Mouse (Mus musculus) regulatory T cell (primary cell): ENCODE results near the gene 1700069L16Rik.

Experiments used
- in situ Hi-C: fragments of 300-600 bp; cut with MboI, MseI; formaldehyde crosslinking; loops from one replicate; pipeline ENCODE4 v1.15.1; 2025; ENCODE audit warnings: high pct_unique_total_duplicates

1700069L16Rik gene

DNA sequence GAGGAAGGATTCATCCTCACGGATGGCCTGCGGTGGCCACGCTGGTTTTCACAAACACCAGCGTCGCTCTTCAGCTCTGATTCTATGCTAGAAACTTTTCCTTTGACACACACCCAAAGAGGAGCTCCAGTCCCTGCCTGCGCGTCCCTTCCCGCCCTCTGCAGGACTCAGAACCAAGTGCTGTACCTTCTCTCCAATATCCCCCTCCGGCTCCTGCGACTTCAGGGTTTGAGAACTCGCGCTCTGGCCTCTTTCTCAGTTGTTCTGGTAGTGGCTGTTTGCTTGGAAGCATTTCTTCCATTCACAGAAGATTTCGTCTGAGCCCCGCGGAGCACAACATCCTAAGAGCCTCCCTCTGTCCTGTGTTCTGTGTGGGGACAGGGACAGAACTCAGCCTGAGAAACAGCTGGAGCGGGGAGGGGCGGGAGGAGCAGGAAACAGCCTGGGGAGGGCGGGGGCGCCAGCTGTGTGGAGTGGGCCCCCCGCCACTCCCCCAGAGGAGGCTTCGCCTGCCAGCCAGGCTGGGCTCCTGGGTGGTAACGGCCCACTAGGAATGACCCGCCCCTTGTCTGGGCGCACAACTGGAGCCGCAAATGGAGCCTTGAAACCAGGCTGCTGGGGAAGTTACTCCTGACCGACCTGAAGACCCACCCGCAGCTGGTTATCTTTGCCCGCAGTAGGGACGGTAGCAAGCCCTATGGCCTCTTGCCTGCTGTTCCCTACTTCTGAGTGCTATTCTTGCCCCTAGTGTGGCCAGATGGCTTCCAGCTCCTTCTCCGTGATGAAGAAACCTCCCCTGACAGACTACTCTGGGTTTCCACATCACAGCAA is 74.3 kb downstream of the 1700069L16Rik start, which contains the start of gene Cmklr1:
Cmklr1 (minus strand) TSS at position 392 of the 831 bp plus-strand sequence.
- in situ Hi-C loops: no loop called here

GRCm38 (mm10) chr5:113648647-113649211 is 75.8 kb downstream of the 1700069L16Rik start:
- in situ Hi-C loops: no loop called here

- in situ Hi-C loops: no loop called here
Measured at GRCm38 (mm10) chr5:113647141-113647540, 77.4 kb downstream of the 1700069L16Rik start.

GRCm38 (mm10) chr5:113644520-113644919 is 80.1 kb downstream of the 1700069L16Rik start:
- in situ Hi-C loops: no loop called here

GRCm38 (mm10) chr5:113643107-113643848 is 81.3 kb downstream of the 1700069L16Rik start:
- in situ Hi-C loops: no loop called here
